Mouse (Mus musculus): Measurements from ENCODE around the gene Cpn1. TPM values are rescaled to one million over a fixed set of nuclear protein-coding genes. Genes with fewer than 3 reads are reported as not detected.

Cpn1 gene
- not detected in 2 replicates for polyA plus RNA-seq (2016; fragmentation: Nextera tagmentation; extraction: Ambion mirVana)

DNA sequence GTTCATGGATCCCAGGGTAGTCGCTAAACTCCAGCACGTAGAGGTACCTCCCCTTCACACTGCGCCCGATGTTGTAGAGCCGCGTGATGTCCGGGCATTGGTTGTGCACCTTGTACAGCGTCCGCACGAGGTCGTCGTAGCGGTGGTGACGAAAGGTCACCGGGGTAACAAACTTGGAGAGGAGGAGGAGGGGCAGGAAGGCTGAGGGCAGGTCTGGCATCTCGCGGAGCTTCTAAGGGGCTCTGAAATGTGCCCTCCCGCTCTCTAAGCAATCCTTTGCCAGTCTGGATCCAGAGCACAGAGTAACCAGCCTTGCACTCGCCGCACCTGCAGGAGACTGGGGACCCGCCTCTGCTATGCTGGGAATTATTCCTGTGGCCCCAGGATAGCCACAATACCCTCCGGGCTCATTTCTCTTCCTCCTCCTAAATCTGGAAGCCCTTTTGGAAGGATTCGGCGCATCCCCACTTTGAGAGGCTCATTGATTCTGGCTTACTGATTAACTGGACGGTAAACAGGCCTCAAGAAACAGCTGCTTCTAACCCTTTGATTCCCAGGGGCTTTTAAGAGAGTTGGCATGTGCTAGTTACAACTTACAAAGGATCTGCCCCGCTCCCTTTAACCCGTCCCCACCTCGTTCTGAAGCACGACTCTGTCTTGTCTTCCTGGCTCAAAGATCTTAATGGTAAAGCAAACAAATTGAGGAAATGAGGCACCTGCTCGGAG, at the start of gene Cpn1:
TSS of gene Cpn1 (minus strand) at position 488 of the 726 bp plus-strand sequence.
- H3K9me3 ChIP-seq: no peaks in the 10 kb centered on the region
- no peak for ATAC-seq (ENCODE audit: insufficient number of reproducible peaks, insufficient read depth, low FRiP score, low TSS enrichment)
- 14% methylated on average over 30 of the region's 30 CpGs for WGBS
- no peak within 1 kb of the TSS for H3K27ac ChIP-seq
- peak within 1 kb of the TSS; percentile 31 for H3K4me2 ChIP-seq (replicated peaks)
- 0 out of 2 replicates have a peak within 1 kb of the TSS, but pooled peaks have one; percentile 6 for H3K4me3 ChIP-seq
- no peaks in the 10 kb centered on the region for H3K36me3 ChIP-seq
- H3K9ac ChIP-seq: no peak within 1 kb of the TSS
- H3K27me3 ChIP-seq: peaks cover 14% of the 10 kb centered on the region
- H3K4me1 ChIP-seq: peaks cover 5% of the 10 kb centered on the region; the same call in 1 of the 2 replicates

DNA sequence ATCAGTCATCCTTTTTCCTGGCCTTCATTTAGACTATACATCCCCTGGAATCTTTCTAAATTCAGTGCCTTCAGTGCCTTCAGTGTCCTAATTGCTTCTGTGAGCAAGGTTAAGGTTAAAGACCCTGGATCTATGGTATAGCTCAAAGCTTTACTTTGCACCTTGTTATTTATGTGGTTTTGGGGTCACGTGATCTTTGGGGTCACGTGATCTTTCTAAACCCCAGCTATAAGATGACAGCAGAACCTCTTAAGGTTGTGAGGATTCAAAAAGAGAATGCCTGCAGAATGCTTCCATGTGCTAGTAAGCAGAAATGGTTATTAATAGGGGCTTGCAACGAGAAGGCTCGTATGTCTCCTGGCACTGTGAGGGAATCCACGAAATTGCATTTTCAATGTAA, 47.0 kb upstream of the Cpn1 start:
- WGBS: 93% methylated on average over 5 of the region's 5 CpGs
- ATAC-seq (ENCODE audit: insufficient number of reproducible peaks, insufficient read depth, low FRiP score, low TSS enrichment): no peak
- Histone ChIP-seq H3K27me3 (no peaks in the 10 kb centered on the region), H3K9ac (no peak overlapping the region), H3K36me3 (peaks cover 33% of the 10 kb centered on the region), H3K9me3 (no peaks in the 10 kb centered on the region), H3K4me3 (no peak overlapping the region), H3K4me2 (replicated peaks) (no peak overlapping the region), H3K4me1 (no peaks in the 10 kb centered on the region), H3K27ac (no peak overlapping the region)

- no peak overlapping the region for H3K27ac ChIP-seq
- H3K4me1 ChIP-seq: no peaks in the 10 kb centered on the region
- ATAC-seq (ENCODE audit: insufficient number of reproducible peaks, insufficient read depth, low FRiP score, low TSS enrichment): no peak
- 92% methylated on average over 11 of the region's 11 CpGs for WGBS
- no peak overlapping the region for H3K4me2 ChIP-seq (replicated peaks)
- no peak overlapping the region for H3K9ac ChIP-seq
- H3K27me3 ChIP-seq: no peaks in the 10 kb centered on the region
- H3K4me3 ChIP-seq: no peak overlapping the region
- no peaks in the 10 kb centered on the region for H3K9me3 ChIP-seq
- peaks cover 27% of the 10 kb centered on the region for H3K36me3 ChIP-seq
These were observed 45.8 kb upstream of the Cpn1 start for GRCm38 (mm10) chr19:44032046-44032744.

- no peak overlapping the region for H3K4me3 ChIP-seq
- H3K36me3 ChIP-seq: 0 out of 2 replicates have a peak, but pooled peaks cover 12% of the 10 kb centered on the region
- H3K4me1 ChIP-seq: no peaks in the 10 kb centered on the region
- ATAC-seq (ENCODE audit: insufficient number of reproducible peaks, insufficient read depth, low FRiP score, low TSS enrichment): no peak
- no peaks in the 10 kb centered on the region for H3K27me3 ChIP-seq
- no peak overlapping the region for H3K27ac ChIP-seq
- no peak overlapping the region for H3K9ac ChIP-seq
- H3K9me3 ChIP-seq: no peaks in the 10 kb centered on the region
- WGBS: 89% methylated on average over 5 of the region's 5 CpGs
- no peak overlapping the region for H3K4me2 ChIP-seq (replicated peaks)
These were observed 43.7 kb upstream of the Cpn1 start for GRCm38 (mm10) chr19:44030024-44030423.

GRCm38 (mm10) chr19:44028972-44029371, 42.6 kb upstream of the Cpn1 start, which contains the start of gene Cyp2c23:
TSS of gene Cyp2c23 (minus strand) at chr19:44029208.
- H3K4me1 ChIP-seq: no peaks in the 10 kb centered on the region
- ATAC-seq (ENCODE audit: insufficient number of reproducible peaks, insufficient read depth, low FRiP score, low TSS enrichment): no peak
- 0 out of 2 replicates have a peak, but pooled peaks cover 7% of the 10 kb centered on the region for H3K36me3 ChIP-seq
- H3K27me3 ChIP-seq: no peaks in the 10 kb centered on the region
- WGBS: 64% methylated on average over 8 of the region's 8 CpGs
- H3K4me3 ChIP-seq: no peak within 1 kb of the TSS
- no peak within 1 kb of the TSS for H3K4me2 ChIP-seq (replicated peaks)
- H3K9ac ChIP-seq: no peak within 1 kb of the TSS
- H3K9me3 ChIP-seq: no peaks in the 10 kb centered on the region
- H3K27ac ChIP-seq: no peak within 1 kb of the TSS

GRCm38 (mm10) chr19:44026956-44027530, 40.7 kb upstream of the Cpn1 start:
- no peaks in the 10 kb centered on the region for H3K4me1 ChIP-seq
- no peak overlapping the region for H3K27ac ChIP-seq
- H3K9ac ChIP-seq: no peak overlapping the region
- no peak overlapping the region for H3K4me2 ChIP-seq (replicated peaks)
- H3K27me3 ChIP-seq: no peaks in the 10 kb centered on the region
- H3K9me3 ChIP-seq: no peaks in the 10 kb centered on the region
- no peaks in the 10 kb centered on the region for H3K36me3 ChIP-seq
- 57% methylated on average over 8 of the region's 8 CpGs for WGBS
- no peak for ATAC-seq (ENCODE audit: insufficient number of reproducible peaks, insufficient read depth, low FRiP score, low TSS enrichment)
- no peak overlapping the region for H3K4me3 ChIP-seq

GRCm38 (mm10) chr19:44024921-44025585, 38.7 kb upstream of the Cpn1 start:
- no peaks in the 10 kb centered on the region for H3K36me3 ChIP-seq
- 88% methylated on average over 13 of the region's 13 CpGs for WGBS
- no peaks in the 10 kb centered on the region for H3K9me3 ChIP-seq
- no peaks in the 10 kb centered on the region for H3K4me1 ChIP-seq
- no peak overlapping the region for H3K27ac ChIP-seq
- H3K4me2 ChIP-seq (replicated peaks): no peak overlapping the region
- no peak for ATAC-seq (ENCODE audit: insufficient number of reproducible peaks, insufficient read depth, low FRiP score, low TSS enrichment)
- H3K27me3 ChIP-seq: no peaks in the 10 kb centered on the region
- no peak overlapping the region for H3K4me3 ChIP-seq
- no peak overlapping the region for H3K9ac ChIP-seq

DNA sequence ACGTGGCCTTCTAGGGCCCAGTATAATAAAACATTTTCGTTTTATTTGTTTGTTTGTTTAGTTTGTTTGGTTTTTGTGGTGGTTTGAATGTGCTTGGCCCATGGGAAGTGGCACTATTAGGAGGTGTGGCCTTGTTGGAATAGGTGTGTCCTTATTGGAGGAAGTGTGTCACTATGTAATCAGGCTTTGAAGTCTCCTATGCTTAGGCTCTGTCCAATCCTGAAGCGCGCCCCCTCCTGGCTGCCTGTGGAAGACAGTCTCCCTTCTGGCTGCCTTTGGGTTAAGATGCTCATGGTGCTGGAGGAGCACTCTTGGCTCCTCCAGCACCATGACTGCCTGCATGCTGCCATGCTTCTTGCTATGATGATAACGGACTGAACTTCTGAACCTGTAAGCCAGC, 36.7 kb upstream of the Cpn1 start:
- no peaks in the 10 kb centered on the region for H3K36me3 ChIP-seq
- no peaks in the 10 kb centered on the region for H3K27me3 ChIP-seq
- no peaks in the 10 kb centered on the region for H3K9me3 ChIP-seq
- WGBS: 66% methylated on average over 5 of the region's 5 CpGs
- no peak overlapping the region for H3K4me2 ChIP-seq (replicated peaks)
- H3K9ac ChIP-seq: no peak overlapping the region
- no peak overlapping the region for H3K4me3 ChIP-seq
- H3K4me1 ChIP-seq: no peaks in the 10 kb centered on the region
- ATAC-seq (ENCODE audit: insufficient number of reproducible peaks, insufficient read depth, low FRiP score, low TSS enrichment): no peak
- no peak overlapping the region for H3K27ac ChIP-seq

DNA sequence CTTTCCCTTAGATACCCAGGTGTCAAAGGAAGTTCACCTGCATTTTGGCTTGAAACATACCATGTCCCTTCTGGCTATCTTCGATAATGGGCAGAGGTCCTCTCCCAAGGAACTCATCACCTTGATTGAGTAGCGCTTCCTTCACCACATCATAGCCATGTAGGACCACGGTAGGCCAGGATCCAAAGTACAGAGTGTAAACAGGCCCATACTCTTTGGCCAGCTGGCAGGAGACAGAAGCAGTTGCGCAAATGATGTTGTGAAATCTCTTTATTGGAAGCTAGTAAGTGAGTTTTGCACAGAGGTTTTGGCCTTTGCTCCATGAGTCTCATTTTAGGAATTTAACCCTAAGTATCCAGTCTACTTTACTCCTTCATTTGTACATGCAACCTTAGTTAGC, 35.1 kb upstream of the Cpn1 start:
- no peaks in the 10 kb centered on the region for H3K27me3 ChIP-seq
- no peak overlapping the region for H3K9ac ChIP-seq
- 0 out of 2 replicates have a peak, but pooled peaks cover 4% of the 10 kb centered on the region for H3K4me1 ChIP-seq
- no peak for ATAC-seq (ENCODE audit: insufficient number of reproducible peaks, insufficient read depth, low FRiP score, low TSS enrichment)
- H3K4me2 ChIP-seq (replicated peaks): no peak overlapping the region
- no peaks in the 10 kb centered on the region for H3K36me3 ChIP-seq
- 92% methylated on average over 4 of the region's 4 CpGs for WGBS
- H3K4me3 ChIP-seq: no peak overlapping the region
- H3K9me3 ChIP-seq: no peaks in the 10 kb centered on the region
- H3K27ac ChIP-seq: no peak overlapping the region

DNA sequence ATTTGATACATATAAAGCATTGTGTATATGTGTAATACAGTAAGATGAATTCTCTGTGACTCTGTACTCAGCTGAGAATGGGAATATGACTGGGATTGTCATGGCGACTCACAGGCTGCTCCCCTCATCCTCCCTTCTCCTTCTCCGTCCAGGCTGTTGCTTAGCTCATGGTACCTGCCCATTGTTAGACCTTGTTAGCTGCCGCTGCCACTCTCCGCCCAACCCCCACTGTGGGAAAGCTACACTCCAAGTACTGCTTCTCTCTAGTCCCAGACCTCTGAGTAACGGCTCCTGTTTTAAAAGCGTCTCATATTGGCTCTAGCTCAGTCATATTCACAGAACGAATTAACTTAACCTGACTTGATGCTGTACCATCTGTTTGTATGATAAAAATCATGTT, 33.4 kb upstream of the Cpn1 start:
- ATAC-seq (ENCODE audit: insufficient number of reproducible peaks, insufficient read depth, low FRiP score, low TSS enrichment): no peak
- no peaks in the 10 kb centered on the region for H3K36me3 ChIP-seq

DNA sequence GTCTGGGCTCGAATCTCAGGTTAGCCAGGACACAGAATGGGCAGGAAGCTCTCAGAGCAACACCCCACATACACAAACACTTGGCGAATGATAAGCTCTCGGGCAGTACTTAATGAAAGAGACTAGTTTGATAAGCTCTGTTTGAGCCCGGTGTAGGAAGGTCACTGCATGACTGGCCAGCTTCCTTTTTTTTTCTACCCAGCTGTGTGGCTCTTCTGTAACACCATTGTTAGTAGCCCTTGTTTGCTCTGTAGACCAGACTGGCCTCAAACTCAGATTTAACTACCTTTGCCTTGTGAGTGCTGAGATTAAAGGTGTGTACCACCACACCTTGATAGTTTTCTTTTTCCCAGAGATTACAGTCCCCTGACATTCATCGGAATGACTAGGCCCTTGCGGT, 27.5 kb upstream of the Cpn1 start:
- Histone ChIP-seq H3K27ac (no peak overlapping the region), H3K4me3 (no peak overlapping the region), H3K27me3 (no peaks in the 10 kb centered on the region), H3K9me3 (no peaks in the 10 kb centered on the region), H3K9ac (no peak overlapping the region), H3K4me1 (0 out of 2 replicates have a peak, but pooled peaks cover 4% of the 10 kb centered on the region), H3K4me2 (replicated peaks) (no peak overlapping the region), H3K36me3 (no peaks in the 10 kb centered on the region)
- ATAC-seq (ENCODE audit: insufficient number of reproducible peaks, insufficient read depth, low FRiP score, low TSS enrichment): no peak
- WGBS: 83% methylated on average over 6 of the region's 6 CpGs

More for the DNA sequence above, 33.4 kb upstream of the Cpn1 start:
- H3K9me3 ChIP-seq: no peaks in the 10 kb centered on the region
- H3K9ac ChIP-seq: no peak overlapping the region
- H3K4me2 ChIP-seq (replicated peaks): no peak overlapping the region
- no peak overlapping the region for H3K27ac ChIP-seq
- WGBS: 53% methylated on average over 7 of the region's 7 CpGs
- no peak overlapping the region for H3K4me3 ChIP-seq
- H3K27me3 ChIP-seq: no peaks in the 10 kb centered on the region
- H3K4me1 ChIP-seq: 0 out of 2 replicates have a peak, but pooled peaks cover 4% of the 10 kb centered on the region
